Mouse (Mus musculus): ENCODE data around the gene Gm10837.

Gm10837 gene

GRCm38 (mm10) chr14:122513511-122514036, 23.2 kb downstream of the Gm10837 start:
- CTCF ChIA-PET = no interaction called here

- CTCF ChIA-PET = no interaction called here
Measured at GRCm38 (mm10) chr14:122528475-122528874, 38.1 kb downstream of the Gm10837 start.

- CTCF ChIA-PET = no interaction called here
Measured at GRCm38 (mm10) chr14:122534017-122534924, 43.9 kb downstream of the Gm10837 start, which contains the start of gene Pcca. Pcca (plus strand) TSS chr14:122534324.

GRCm38 (mm10) chr14:122535986-122536385, 45.6 kb downstream of the Gm10837 start:
- CTCF ChIA-PET = no interaction called here
